Mouse (Mus musculus): ENCODE results near the gene Rbfox1. TPM values are rescaled to one million over a fixed set of nuclear protein-coding genes. Genes with fewer than 3 reads are reported as not detected.

The Rbfox1 gene
- polyA plus RNA-seq, 1 experiment from 2014 or later, result 3.3 TPM

GRCm38 (mm10) chr16:6353191-6353590 lies 468.0 kb downstream of the Rbfox1 start:
- no peak for ATAC-seq (replicated peaks; ENCODE audit: low FRiP score, low read depth)
- Histone ChIP-seq H3K4me2 (ENCODE audit: low read length) (no peak overlapping the region), H3K27me3 (ENCODE audit: insufficient read depth, low read length) (peaks cover 21% of the 10 kb centered on the region), H3K9me3 (replicated peaks; ENCODE audit: low read length) (no peaks in the 10 kb centered on the region), H3K4me3 (replicated peaks; ENCODE audit: low read depth, low read length) (no peak overlapping the region), H3K27ac (no peak overlapping the region), H3K4me1 (replicated peaks; ENCODE audit: insufficient read depth, low read length) (no peaks in the 10 kb centered on the region), H3K36me3 (ENCODE audit: insufficient read depth, low read length) (no peaks in the 10 kb centered on the region), H3K9ac (ENCODE audit: low read depth, low read length) (no peak overlapping the region)
- no peak for DNase-seq (ENCODE audit: low spot score)
- no peak for TF ChIP-seq CTCF (IDR thresholded peaks at IDR 0.05; ENCODE audit: low read depth)
- WGBS, result 65% methylated on average over 5 of the region's 5 CpGs

GRCm38 (mm10) chr16:6356931-6357330 lies 471.8 kb downstream of the Rbfox1 start:
- Histone ChIP-seq H3K36me3 (ENCODE audit: insufficient read depth, low read length) (no peaks in the 10 kb centered on the region), H3K27ac (no peak overlapping the region), H3K4me2 (ENCODE audit: low read length) (no peak overlapping the region), H3K4me1 (replicated peaks; ENCODE audit: insufficient read depth, low read length) (no peaks in the 10 kb centered on the region), H3K9me3 (replicated peaks; ENCODE audit: low read length) (no peaks in the 10 kb centered on the region), H3K27me3 (ENCODE audit: insufficient read depth, low read length) (no peaks in the 10 kb centered on the region), H3K4me3 (replicated peaks; ENCODE audit: low read depth, low read length) (no peak overlapping the region), H3K9ac (ENCODE audit: low read depth, low read length) (no peak overlapping the region)
- ATAC-seq (replicated peaks; ENCODE audit: low FRiP score, low read depth) (no peak), DNase-seq (ENCODE audit: low spot score) (no peak)
- 73% methylated on average over 3 of the region's 3 CpGs for WGBS
- peak; percentile 51 for TF ChIP-seq CTCF (IDR thresholded peaks at IDR 0.05; ENCODE audit: low read depth)

- H3K27me3 ChIP-seq (ENCODE audit: insufficient read depth, low read length), result no peaks in the 10 kb centered on the region
- H3K27ac ChIP-seq, result no peak overlapping the region
- no peak for ATAC-seq (replicated peaks; ENCODE audit: low FRiP score, low read depth)
- H3K4me1 ChIP-seq (replicated peaks; ENCODE audit: insufficient read depth, low read length), result no peaks in the 10 kb centered on the region
- DNase-seq (ENCODE audit: low spot score), result no peak
- no peak overlapping the region for H3K9ac ChIP-seq (ENCODE audit: low read depth, low read length)
- TF ChIP-seq CTCF (IDR thresholded peaks at IDR 0.05; ENCODE audit: low read depth), result no peak
- no peaks in the 10 kb centered on the region for H3K9me3 ChIP-seq (replicated peaks; ENCODE audit: low read length)
- no peak overlapping the region for H3K4me2 ChIP-seq (ENCODE audit: low read length)
- no peaks in the 10 kb centered on the region for H3K36me3 ChIP-seq (ENCODE audit: insufficient read depth, low read length)
- H3K4me3 ChIP-seq (replicated peaks; ENCODE audit: low read depth, low read length), result no peak overlapping the region
- WGBS, result 88% methylated on average over 2 of the region's 2 CpGs
These were observed 480.6 kb downstream of the Rbfox1 start for GRCm38 (mm10) chr16:6365793-6366192.

DNA sequence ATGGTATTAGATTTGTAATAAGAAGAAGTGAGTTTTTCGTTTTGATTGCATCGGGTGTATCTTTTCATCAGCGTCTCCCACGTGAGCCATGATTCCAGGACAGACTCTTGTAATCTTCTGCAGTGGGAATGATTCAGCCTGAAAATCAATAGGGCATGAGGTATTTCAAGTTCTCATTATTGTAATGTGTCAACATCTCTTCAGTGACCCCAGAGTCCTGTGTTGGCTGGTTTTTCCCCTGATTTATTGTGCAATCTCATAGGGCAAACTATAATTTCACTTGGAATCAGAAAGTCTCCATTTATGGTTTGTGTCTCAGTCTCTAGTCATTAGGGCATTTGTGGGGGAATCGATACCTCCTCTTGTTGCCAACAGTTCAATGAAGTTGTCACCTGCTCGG lies 481.5 kb downstream of the Rbfox1 start:
- no peak overlapping the region for H3K9ac ChIP-seq (ENCODE audit: low read depth, low read length)
- no peak overlapping the region for H3K4me2 ChIP-seq (ENCODE audit: low read length)
- no peak overlapping the region for H3K4me3 ChIP-seq (replicated peaks; ENCODE audit: low read depth, low read length)
- no peak for ATAC-seq (replicated peaks; ENCODE audit: low FRiP score, low read depth)
- no peak for DNase-seq (ENCODE audit: low spot score)
- H3K36me3 ChIP-seq (ENCODE audit: insufficient read depth, low read length), result no peaks in the 10 kb centered on the region
- 58% methylated on average over 6 of the region's 6 CpGs for WGBS
- no peaks in the 10 kb centered on the region for H3K9me3 ChIP-seq (replicated peaks; ENCODE audit: low read length)
- H3K27ac ChIP-seq, result no peak overlapping the region
- H3K4me1 ChIP-seq (replicated peaks; ENCODE audit: insufficient read depth, low read length), result no peaks in the 10 kb centered on the region
- H3K27me3 ChIP-seq (ENCODE audit: insufficient read depth, low read length), result no peaks in the 10 kb centered on the region
- TF ChIP-seq CTCF (IDR thresholded peaks at IDR 0.05; ENCODE audit: low read depth), result no peak

DNA sequence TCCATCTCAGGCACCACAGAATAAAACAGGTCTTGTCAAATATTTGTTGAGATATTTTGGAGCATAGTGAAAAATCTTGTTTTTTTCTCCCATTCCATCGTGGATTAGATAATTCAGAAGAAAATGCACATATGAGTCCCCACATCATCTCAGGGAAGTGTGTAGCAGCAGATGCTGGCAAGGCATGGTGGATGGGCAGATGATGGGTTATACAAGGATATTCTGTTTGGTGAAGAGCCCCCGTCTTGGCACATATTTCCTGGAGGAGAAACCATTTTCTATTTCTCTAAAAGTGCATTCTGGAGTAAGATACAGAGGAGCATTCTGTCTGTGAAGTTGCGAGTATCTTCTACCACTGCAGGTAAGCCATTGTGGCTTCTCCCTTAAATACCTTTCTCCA lies 495.8 kb downstream of the Rbfox1 start:
- ATAC-seq (replicated peaks; ENCODE audit: low FRiP score, low read depth), result no peak
- no peak overlapping the region for H3K4me2 ChIP-seq (ENCODE audit: low read length)
- no peak for TF ChIP-seq CTCF (IDR thresholded peaks at IDR 0.05; ENCODE audit: low read depth)
- no peaks in the 10 kb centered on the region for H3K9me3 ChIP-seq (replicated peaks; ENCODE audit: low read length)
- H3K27ac ChIP-seq, result no peak overlapping the region
- no peak overlapping the region for H3K4me3 ChIP-seq (replicated peaks; ENCODE audit: low read depth, low read length)
- no peak for DNase-seq (ENCODE audit: low spot score)
- no peaks in the 10 kb centered on the region for H3K36me3 ChIP-seq (ENCODE audit: insufficient read depth, low read length)
- H3K9ac ChIP-seq (ENCODE audit: low read depth, low read length), result no peak overlapping the region
- whole genome bisulfite sequencing, result 87% methylated on average over 3 of the region's 3 CpGs
- no peaks in the 10 kb centered on the region for H3K27me3 ChIP-seq (ENCODE audit: insufficient read depth, low read length)
- H3K4me1 ChIP-seq (replicated peaks; ENCODE audit: insufficient read depth, low read length), result no peaks in the 10 kb centered on the region

DNA sequence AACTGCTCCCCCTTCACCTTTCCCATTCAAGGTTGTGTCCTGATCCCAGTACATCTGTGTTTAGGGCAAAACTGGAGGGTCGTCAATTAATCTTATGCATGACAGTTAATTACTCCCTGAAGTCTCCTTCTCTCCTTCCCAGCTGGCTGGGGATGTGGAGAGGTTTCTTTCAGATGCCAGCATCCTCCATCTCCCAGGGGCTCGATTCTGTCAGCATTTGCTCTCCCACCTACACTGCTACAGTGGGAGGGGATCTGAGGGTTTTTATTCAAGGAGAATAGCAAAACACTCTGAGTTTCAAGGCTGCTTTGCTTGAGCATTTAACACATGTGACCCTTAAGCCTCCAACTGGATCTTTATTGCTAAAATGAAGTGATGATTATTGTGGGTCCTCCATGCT lies 496.4 kb downstream of the Rbfox1 start:
- no peaks in the 10 kb centered on the region for H3K9me3 ChIP-seq (replicated peaks; ENCODE audit: low read length)
- no peak overlapping the region for H3K4me3 ChIP-seq (replicated peaks; ENCODE audit: low read depth, low read length)
- WGBS, result 23% methylated on average over 2 of the region's 2 CpGs
- H3K36me3 ChIP-seq (ENCODE audit: insufficient read depth, low read length), result no peaks in the 10 kb centered on the region
- H3K4me1 ChIP-seq (replicated peaks; ENCODE audit: insufficient read depth, low read length), result no peaks in the 10 kb centered on the region
- H3K4me2 ChIP-seq (ENCODE audit: low read length), result no peak overlapping the region
- no peak overlapping the region for H3K9ac ChIP-seq (ENCODE audit: low read depth, low read length)
- TF ChIP-seq CTCF (IDR thresholded peaks at IDR 0.05; ENCODE audit: low read depth), result no peak
- H3K27ac ChIP-seq, result no peak overlapping the region
- H3K27me3 ChIP-seq (ENCODE audit: insufficient read depth, low read length), result no peaks in the 10 kb centered on the region
- ATAC-seq (replicated peaks; ENCODE audit: low FRiP score, low read depth), result no peak
- no peak for DNase-seq (ENCODE audit: low spot score)

DNA sequence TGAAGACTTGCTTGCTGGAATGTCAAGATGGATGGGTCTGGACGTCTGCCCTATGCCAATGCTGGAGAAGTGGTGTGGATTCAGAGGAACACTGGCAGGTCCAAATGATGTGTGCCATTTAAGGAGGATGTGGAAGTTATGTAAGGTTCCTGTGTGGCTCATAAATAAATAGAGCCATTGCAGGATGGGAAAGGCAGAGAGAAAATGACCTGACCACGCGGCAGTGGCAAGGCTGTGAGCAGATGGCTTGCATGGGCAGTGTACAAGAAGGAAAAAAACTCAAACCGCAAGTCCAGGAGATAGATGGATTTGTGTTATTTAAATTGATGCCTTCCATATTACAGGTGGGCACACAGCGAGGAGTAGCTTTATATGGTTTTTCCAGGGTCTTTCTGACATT lies 497.6 kb downstream of the Rbfox1 start:
- H3K27me3 ChIP-seq (ENCODE audit: insufficient read depth, low read length), result no peaks in the 10 kb centered on the region
- no peaks in the 10 kb centered on the region for H3K9me3 ChIP-seq (replicated peaks; ENCODE audit: low read length)
- H3K9ac ChIP-seq (ENCODE audit: low read depth, low read length), result no peak overlapping the region
- TF ChIP-seq CTCF (IDR thresholded peaks at IDR 0.05; ENCODE audit: low read depth), result no peak
- no peaks in the 10 kb centered on the region for H3K4me1 ChIP-seq (replicated peaks; ENCODE audit: insufficient read depth, low read length)
- ATAC-seq (replicated peaks; ENCODE audit: low FRiP score, low read depth), result no peak
- 80% methylated on average over 5 of the region's 5 CpGs for WGBS
- H3K4me2 ChIP-seq (ENCODE audit: low read length), result no peak overlapping the region
- no peak overlapping the region for H3K27ac ChIP-seq
- H3K36me3 ChIP-seq (ENCODE audit: insufficient read depth, low read length), result no peaks in the 10 kb centered on the region
- H3K4me3 ChIP-seq (replicated peaks; ENCODE audit: low read depth, low read length), result no peak overlapping the region
- DNase-seq (ENCODE audit: low spot score), result no peak

Data from kidney, postnatal 0 days (tissue).